Mouse (Mus musculus) lung, adult 2 months (tissue): ENCODE measurements around the gene Slc43a2. TPM values are rescaled to one million over a fixed set of nuclear protein-coding genes. Genes with fewer than 3 reads are reported as not detected.

Source experiments
- DNase-seq: peaks from one replicate; pipeline ENCODE4 v3.0.0; 2022
- H3K4me1 ChIP-seq: fragments of 200-500 bp; 2 replicates; pipeline ENCODE4 v1.6.1; 2011; ENCODE audit warnings: low read length; ENCODE audit not compliant: control insufficient read depth, insufficient read depth
- H3K4me3 ChIP-seq: fragments of 200-500 bp; replicated peaks from 2 replicates; pipeline ENCODE3; 2011; ENCODE audit warnings: low read depth, mild to moderate bottlenecking, control low read depth, low read length; ENCODE audit errors: extremely low read depth
- CTCF ChIP-seq: fragments of 200-500 bp; IDR thresholded peaks from 2 replicates; pipeline ENCODE4 v1.5.1; 2011; ENCODE audit warnings: mild to moderate bottlenecking, low read length, control low read depth; ENCODE audit not compliant: insufficient read depth
- POLR2A ChIP-seq: fragments of 200-500 bp; IDR thresholded peaks from 2 replicates; pipeline ENCODE4 v1.6.1; 2011; ENCODE audit warnings: low read depth, mild to moderate bottlenecking, control low read depth, low read length, borderline replicate concordance; ENCODE audit errors: extremely low read depth
- WGBS: fragments of 180-500 bp; shearing (Covaris S2); methylation state at CpG from one replicate; pipeline ENCODE4 v1.1.7; 2018; 5-methylcytosine and 5-hydroxymethylcytosine counted together
- polyA plus RNA-seq: library from polyadenylated mRNA; depleted of rRNA; stranded (reverse); fragments of >200 nt; gene quantifications from 2 replicates; pipeline ENCODE4 v1.2.3, GENCODE M21; 2012

Gene Slc43a2
- polyA plus RNA-seq, 1 experiment = 68.2 TPM

GRCm38 (mm10) chr11:75571126-75571990 is 39.9 kb downstream of the Slc43a2 start:
- DNase-seq = peak; percentile 51

GRCm38 (mm10) chr11:75572301-75572791 is 40.9 kb downstream of the Slc43a2 start:
- peak; percentile 25 for DNase-seq
- 37% methylated on average over 10 of the region's 10 CpGs for WGBS
- Histone ChIP-seq H3K4me1 (peaks cover 15% of the 10 kb centered on the region), H3K4me3 (no peak overlapping the region)
- TF ChIP-seq CTCF (no peak), POLR2A (no peak)

More at GRCm38 (mm10) chr11:75571126-75571990, 39.9 kb downstream of the Slc43a2 start:
- Histone ChIP-seq H3K4me3 (no peak overlapping the region), H3K4me1 (peaks cover 20% of the 10 kb centered on the region)
- TF ChIP-seq POLR2A (0 out of 2 replicates have a peak, but pooled peaks have one; percentile 17), CTCF (no peak)
- 42% methylated on average over 14 of the region's 14 CpGs for WGBS

GRCm38 (mm10) chr11:75572854-75573650 is 41.6 kb downstream of the Slc43a2 start:
- DNase-seq = peak; percentile 90
- peak overlapping the region; percentile 11 for H3K4me3 ChIP-seq
- H3K4me1 ChIP-seq = peaks cover 14% of the 10 kb centered on the region
- 0 out of 2 replicates have a peak, but pooled peaks have one; percentile 19 for TF ChIP-seq POLR2A
- peak; percentile 96 for TF ChIP-seq CTCF
- 13% methylated on average over 12 of the region's 12 CpGs for WGBS

- Histone ChIP-seq H3K4me3 (no peak overlapping the region), H3K4me1 (peaks cover 14% of the 10 kb centered on the region)
- 88% methylated on average over 5 of the region's 5 CpGs for WGBS
- no peak for DNase-seq
- TF ChIP-seq CTCF (no peak), POLR2A (no peak)
Measured at GRCm38 (mm10) chr11:75574378-75575123, 43.1 kb downstream of the Slc43a2 start.

GRCm38 (mm10) chr11:75575560-75576123 is 44.1 kb downstream of the Slc43a2 start:
- 66% methylated on average over 9 of the region's 9 CpGs for WGBS
- no peak for DNase-seq
- Histone ChIP-seq H3K4me3 (no peak overlapping the region), H3K4me1 (peaks cover 9% of the 10 kb centered on the region)
- TF ChIP-seq POLR2A = no peak
- TF ChIP-seq CTCF = no peak

GRCm38 (mm10) chr11:75578609-75579008 is 47.1 kb downstream of the Slc43a2 start:
- WGBS = 84% methylated on average over 5 of the region's 5 CpGs
- DNase-seq = no peak
- TF ChIP-seq POLR2A (no peak), CTCF (no peak)
- no peaks in the 10 kb centered on the region for H3K4me1 ChIP-seq
- no peak overlapping the region for H3K4me3 ChIP-seq

- Histone ChIP-seq H3K4me3 (no peak overlapping the region), H3K4me1 (no peaks in the 10 kb centered on the region)
- DNase-seq = no peak
- TF ChIP-seq CTCF (no peak), POLR2A (no peak)
- WGBS = 92% methylated on average over 7 of the region's 7 CpGs
Measured at GRCm38 (mm10) chr11:75581495-75582149, 50.1 kb downstream of the Slc43a2 start.

GRCm38 (mm10) chr11:75583521-75583920 is 52.0 kb downstream of the Slc43a2 start:
- no peak for DNase-seq
- TF ChIP-seq CTCF (no peak), POLR2A (no peak)
- WGBS = 78% methylated on average over 2 of the region's 2 CpGs

More at GRCm38 (mm10) chr11:75583521-75583920, 52.0 kb downstream of the Slc43a2 start:
- Histone ChIP-seq H3K4me3 (no peak overlapping the region), H3K4me1 (peaks cover 1% of the 10 kb centered on the region; the same call in 1 of the 2 replicates)
